Mouse (Mus musculus): ENCODE measurements around the gene Wap.

DNA sequence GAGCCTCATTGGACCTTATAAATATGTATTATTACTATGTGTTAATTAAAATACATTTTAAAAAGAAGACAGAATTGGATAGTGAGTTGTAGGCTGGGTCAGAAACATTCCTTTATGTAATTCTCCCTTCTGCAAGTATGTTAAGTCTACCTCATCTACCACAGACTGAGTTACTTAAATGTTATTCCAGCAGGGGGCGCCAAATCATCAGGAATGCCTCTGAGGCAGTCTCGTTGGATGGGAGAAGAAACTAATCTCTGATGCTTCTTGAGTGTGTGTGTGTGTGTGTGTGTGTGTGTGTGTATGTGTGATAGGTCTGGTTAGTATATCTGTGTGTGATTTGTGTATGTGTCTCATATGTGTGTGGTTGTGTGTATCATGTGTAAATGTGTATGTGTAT is 16.5 kb upstream of the Wap start:
- TF ChIP-seq EP300 (optimal IDR thresholded peaks at IDR 0.05) (no peak), CTCF (IDR thresholded peaks at IDR 0.05; ENCODE audit: low read depth) (peak; percentile 95)

Data from stomach, postnatal 0 days (tissue).